Mouse (Mus musculus) lung, embryonic 16.5 days (tissue): ENCODE measurements around the gene Slc38a2. TPM values are rescaled to one million over a fixed set of nuclear protein-coding genes. Genes with fewer than 3 reads are reported as not detected.
A peak's percentile ranks its signal among the peaks of the same experiment; 100 is the strongest.

Source experiments
- ATAC-seq: fragments of 200-750 bp; cut with Nextera tagmentation; 2 replicates; pipeline ENCODE4 v1.8.0; 2017; ENCODE audit warnings: low read depth, mild to moderate bottlenecking, moderate library complexity
- H3K27ac ChIP-seq: fragments of 300-500 bp; sonication (generic); 2 replicates; pipeline ENCODE4 v1.5.1; 2014; ENCODE audit warnings: mild to moderate bottlenecking, control low read depth, low read length
- H3K27me3 ChIP-seq: fragments of 300-500 bp; sonication (generic); 2 replicates; pipeline ENCODE4 v1.6.1; 2014; ENCODE audit warnings: low read depth, low read length, mixed read lengths; ENCODE audit not compliant: control insufficient read depth, insufficient read depth
- H3K36me3 ChIP-seq: fragments of 300-500 bp; sonication (generic); 2 replicates; pipeline ENCODE4 v1.6.1; 2014; ENCODE audit warnings: low read length; ENCODE audit not compliant: control insufficient read depth, insufficient read depth
- H3K4me1 ChIP-seq: fragments of 300-500 bp; sonication (generic); replicated peaks from 2 replicates; pipeline ENCODE4 v1.6.1; 2014; ENCODE audit warnings: low read length, mixed read lengths; ENCODE audit not compliant: control insufficient read depth, insufficient read depth
- H3K4me2 ChIP-seq: fragments of 300-500 bp; sonication (generic); 2 replicates; pipeline ENCODE4 v1.6.1; 2014; ENCODE audit warnings: low read depth, low read length, control low read depth
- H3K4me3 ChIP-seq: fragments of 300-500 bp; sonication (generic); 2 replicates; pipeline ENCODE4 v1.5.1; 2014; ENCODE audit warnings: mild to moderate bottlenecking, low read length, control low read depth
- H3K9ac ChIP-seq: fragments of 300-500 bp; sonication (generic); 2 replicates; pipeline ENCODE4 v1.6.1; 2014; ENCODE audit warnings: low read length, control low read depth
- H3K9me3 ChIP-seq: fragments of 300-500 bp; sonication (generic); 2 replicates; pipeline ENCODE4 v1.6.1; 2016; ENCODE audit warnings: low read length; ENCODE audit not compliant: control insufficient read depth
- WGBS: fragments of 180-500 bp; shearing (Covaris S2); extraction: QIAGEN DNeasy Blood & Tissue Kit; methylation state at CpG from one replicate; pipeline ENCODE4 v1.1.7; 2014; 5-methylcytosine and 5-hydroxymethylcytosine counted together
- polyA plus RNA-seq: library from polyadenylated mRNA; unstranded; fragments of >200 nt; fragmentation: Nextera tagmentation; extraction: Ambion mirVana; gene quantifications from 2 replicates; pipeline ENCODE4 v1.2.1, GENCODE M21; 2015

Gene Slc38a2
- polyA plus RNA-seq, 1 experiment from 2014 or later, result 155 TPM

DNA sequence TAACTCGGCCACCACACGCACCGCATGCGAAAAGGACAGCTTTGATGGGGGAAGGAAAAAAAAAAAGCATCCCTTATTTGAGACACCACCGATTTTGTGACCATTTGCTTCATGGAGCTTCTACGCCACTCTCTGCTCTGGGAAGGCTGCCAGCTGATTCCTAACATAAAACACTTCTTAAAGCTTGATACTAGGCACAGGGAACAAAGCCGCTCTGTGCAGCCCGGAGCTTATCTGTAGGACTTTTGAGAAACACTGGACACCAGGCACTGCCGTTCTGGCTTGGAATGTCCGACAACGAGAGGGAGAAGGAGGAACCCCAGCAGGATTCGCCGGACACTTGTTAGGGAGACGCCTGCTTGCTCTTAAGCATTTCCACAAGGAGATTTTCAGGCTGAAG is 5.8 kb downstream of the Slc38a2 start:
- no peak for ATAC-seq
- Histone ChIP-seq H3K4me3 (no peak overlapping the region), H3K27ac (no peak overlapping the region; the same call in 1 of the 2 replicates), H3K36me3 (peaks cover 63% of the 10 kb centered on the region), H3K4me1 (peaks cover 24% of the 10 kb centered on the region), H3K9me3 (no peaks in the 10 kb centered on the region), H3K4me2 (0 out of 2 replicates have a peak overlapping the region, but pooled peaks have one; percentile 1), H3K9ac (no peak overlapping the region), H3K27me3 (no peaks in the 10 kb centered on the region)
- 44% methylated on average over 14 of the region's 14 CpGs for WGBS

GRCm38 (mm10) chr15:96692401-96692800 is 7.1 kb downstream of the Slc38a2 start:
- 91% methylated on average over 11 of the region's 11 CpGs for WGBS
- no peak overlapping the region for H3K27ac ChIP-seq
- no peak overlapping the region for H3K9ac ChIP-seq
- H3K36me3 ChIP-seq, result peaks cover 70% of the 10 kb centered on the region
- H3K4me3 ChIP-seq, result no peak overlapping the region
- H3K4me2 ChIP-seq, result no peak overlapping the region
- H3K27me3 ChIP-seq, result no peaks in the 10 kb centered on the region
- peaks cover 24% of the 10 kb centered on the region for H3K4me1 ChIP-seq
- no peak for ATAC-seq
- H3K9me3 ChIP-seq, result no peaks in the 10 kb centered on the region

DNA sequence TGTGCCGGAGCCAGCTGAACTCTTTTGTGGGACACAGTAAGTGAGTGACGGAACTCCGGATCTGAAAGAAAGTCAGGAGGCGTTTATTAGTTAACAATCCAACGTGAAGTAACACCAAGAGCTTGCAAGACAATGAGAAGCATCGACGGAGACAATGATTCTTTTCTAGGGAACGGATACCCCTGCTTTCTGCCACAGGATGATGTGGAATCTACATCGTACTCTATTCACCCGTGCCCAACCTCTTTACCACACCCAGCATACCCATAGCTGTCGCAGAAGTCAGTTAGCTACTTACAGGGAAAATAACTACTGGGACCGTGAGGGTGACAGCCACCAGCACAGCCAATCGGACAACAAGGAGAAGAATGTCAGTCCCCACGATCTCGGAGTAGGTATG is 8.1 kb downstream of the Slc38a2 start:
- Histone ChIP-seq H3K9me3 (no peaks in the 10 kb centered on the region), H3K27me3 (no peaks in the 10 kb centered on the region), H3K36me3 (peaks cover 75% of the 10 kb centered on the region), H3K4me1 (peaks cover 23% of the 10 kb centered on the region), H3K4me3 (no peak overlapping the region), H3K27ac (no peak overlapping the region), H3K9ac (no peak overlapping the region), H3K4me2 (no peak overlapping the region)
- no peak for ATAC-seq
- WGBS, result 90% methylated on average over 15 of the region's 15 CpGs

DNA sequence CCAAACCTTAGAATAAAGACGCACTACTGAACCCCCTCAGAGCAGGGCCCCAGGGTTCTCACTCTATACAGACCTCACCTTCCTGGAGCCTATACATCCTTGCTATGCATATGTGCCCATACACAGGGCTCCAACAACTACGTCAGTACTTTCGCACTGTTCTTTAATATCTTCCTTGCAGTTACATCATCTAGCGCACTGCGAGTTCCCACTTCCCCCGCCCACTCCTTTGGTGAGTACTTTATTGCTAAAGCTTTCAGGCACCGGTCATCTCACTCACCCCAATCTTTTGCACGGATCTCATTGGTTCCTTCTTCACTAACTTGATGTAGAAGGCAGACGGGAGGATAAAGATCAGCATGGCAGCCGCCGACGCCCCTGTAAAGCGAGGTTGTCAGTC is 8.7 kb downstream of the Slc38a2 start:
- no peak for ATAC-seq
- no peak overlapping the region for H3K9ac ChIP-seq

GRCm38 (mm10) chr15:96689919-96690318 is 9.6 kb downstream of the Slc38a2 start:
- Histone ChIP-seq H3K36me3 (peaks cover 70% of the 10 kb centered on the region), H3K27me3 (no peaks in the 10 kb centered on the region), H3K4me1 (peaks cover 8% of the 10 kb centered on the region), H3K4me2 (no peak overlapping the region), H3K9me3 (no peaks in the 10 kb centered on the region), H3K27ac (no peak overlapping the region), H3K9ac (no peak overlapping the region), H3K4me3 (no peak overlapping the region)
- 81% methylated on average over 9 of the region's 9 CpGs for WGBS
- ATAC-seq, result no peak

More for the DNA sequence above, 8.7 kb downstream of the Slc38a2 start:
- H3K27ac ChIP-seq, result no peak overlapping the region
- H3K4me2 ChIP-seq, result no peak overlapping the region
- no peaks in the 10 kb centered on the region for H3K27me3 ChIP-seq
- H3K9me3 ChIP-seq, result no peaks in the 10 kb centered on the region
- H3K36me3 ChIP-seq, result peaks cover 75% of the 10 kb centered on the region
- peaks cover 17% of the 10 kb centered on the region for H3K4me1 ChIP-seq
- no peak overlapping the region for H3K4me3 ChIP-seq
- WGBS, result 84% methylated on average over 13 of the region's 13 CpGs

- Histone ChIP-seq H3K9me3 (no peaks in the 10 kb centered on the region), H3K9ac (no peak overlapping the region), H3K27ac (no peak overlapping the region), H3K4me1 (no peaks in the 10 kb centered on the region; the same call in 1 of the 2 replicates), H3K27me3 (no peaks in the 10 kb centered on the region), H3K4me3 (no peak overlapping the region), H3K36me3 (peaks cover 60% of the 10 kb centered on the region), H3K4me2 (no peak overlapping the region)
- ATAC-seq, result no peak
- WGBS, result 80% methylated on average over 12 of the region's 12 CpGs
Observed at GRCm38 (mm10) chr15:96688784-96689318, 10.7 kb downstream of the Slc38a2 start.

DNA sequence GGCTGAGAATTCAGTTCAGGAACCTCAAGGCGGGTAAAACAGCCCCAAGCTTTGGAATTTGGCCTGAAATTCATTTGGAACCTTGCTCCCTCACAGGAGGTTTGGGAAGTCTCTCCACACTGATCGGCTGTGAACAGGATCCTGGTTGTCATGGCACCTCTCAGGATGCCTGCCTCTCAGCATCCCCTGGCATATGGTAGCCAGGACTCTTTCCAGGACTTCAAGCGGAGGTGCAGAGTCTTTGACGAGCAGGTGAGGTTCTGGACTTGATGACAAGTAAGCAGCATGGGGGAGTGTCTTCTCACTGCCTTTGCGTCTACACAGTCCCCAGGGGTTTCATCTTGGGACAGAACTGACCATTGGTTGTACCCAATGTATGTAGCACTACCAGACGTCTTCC is 11.5 kb downstream of the Slc38a2 start:
- ATAC-seq, result no peak
- Histone ChIP-seq H3K9me3 (no peaks in the 10 kb centered on the region), H3K27ac (no peak overlapping the region), H3K27me3 (no peaks in the 10 kb centered on the region), H3K4me2 (no peak overlapping the region), H3K36me3 (peaks cover 54% of the 10 kb centered on the region), H3K4me3 (no peak overlapping the region), H3K9ac (no peak overlapping the region), H3K4me1 (no peaks in the 10 kb centered on the region; the same call in 1 of the 2 replicates)
- WGBS, result 81% methylated on average over 6 of the region's 6 CpGs

- H3K9me3 ChIP-seq, result no peaks in the 10 kb centered on the region
- no peak for ATAC-seq
- H3K9ac ChIP-seq, result no peak overlapping the region
- H3K4me2 ChIP-seq, result no peak overlapping the region
- WGBS, result 19% methylated on average over 1 of the region's 1 CpGs
- H3K4me1 ChIP-seq, result no peaks in the 10 kb centered on the region; the same call in 1 of the 2 replicates
- H3K27ac ChIP-seq, result no peak overlapping the region
- H3K36me3 ChIP-seq, result peaks cover 47% of the 10 kb centered on the region
- no peak overlapping the region for H3K4me3 ChIP-seq
- no peaks in the 10 kb centered on the region for H3K27me3 ChIP-seq
Observed at GRCm38 (mm10) chr15:96687366-96687765, 12.2 kb downstream of the Slc38a2 start.

- Histone ChIP-seq H3K27me3 (no peaks in the 10 kb centered on the region), H3K27ac (no peak overlapping the region), H3K4me3 (no peak overlapping the region), H3K9ac (no peak overlapping the region), H3K4me2 (no peak overlapping the region), H3K4me1 (no peaks in the 10 kb centered on the region; the same call in 1 of the 2 replicates), H3K36me3 (peaks cover 38% of the 10 kb centered on the region), H3K9me3 (no peaks in the 10 kb centered on the region)
- no peak for ATAC-seq
- 71% methylated on average over 9 of the region's 9 CpGs for WGBS
Observed at GRCm38 (mm10) chr15:96686201-96687159, 13.1 kb downstream of the Slc38a2 start.
